Mouse (Mus musculus) kidney, postnatal 10 days (tissue): ENCODE data around the gene Macrod2.
A peak's percentile ranks its signal among the peaks of the same experiment; 100 is the strongest.

Experiments used
- DNase-seq: peaks from one replicate; pipeline ENCODE4 v3.0.0; 2021; ENCODE audit warnings: mixed read lengths

The Macrod2 gene

DNA sequence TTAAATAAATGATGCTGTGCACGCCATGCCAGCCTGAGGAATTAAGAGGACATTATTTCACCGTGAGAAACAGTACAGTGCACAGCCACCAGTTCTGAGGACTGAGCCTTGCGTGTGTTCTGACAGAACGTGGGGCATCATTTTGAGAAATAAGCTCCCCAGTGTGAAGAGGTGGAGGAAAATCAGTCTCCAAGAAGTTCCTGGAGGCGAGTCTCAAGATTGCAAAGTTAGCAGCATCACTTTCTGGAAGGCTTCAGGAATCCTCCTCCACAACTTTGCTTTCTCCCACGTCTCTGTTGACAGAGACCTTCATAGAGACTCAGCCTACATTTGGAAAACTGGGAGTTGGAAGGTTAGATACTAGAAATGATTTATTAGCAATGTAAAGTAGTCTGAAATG, 932.2 kb downstream of the Macrod2 start:
- DNase-seq, result no peak

DNA sequence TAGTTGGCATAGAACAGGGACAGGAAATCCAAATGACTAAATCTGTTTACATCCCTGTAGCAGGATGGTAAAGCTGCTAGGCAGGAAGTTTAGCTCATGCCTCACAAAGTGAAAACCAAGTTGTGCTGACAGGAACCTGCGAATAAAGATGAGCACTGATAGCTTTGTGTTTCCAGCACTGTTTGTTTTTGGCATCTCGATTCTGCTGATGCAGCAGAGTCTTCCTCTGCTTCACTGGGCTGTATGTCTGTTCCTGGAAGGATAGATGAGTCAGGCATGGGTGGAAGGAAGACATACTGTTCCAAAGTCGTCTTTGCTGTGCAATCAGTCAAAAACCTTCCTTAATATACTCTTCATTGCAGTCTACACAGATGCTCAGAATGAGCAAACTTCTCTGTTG, 942.6 kb downstream of the Macrod2 start:
- no peak for DNase-seq

DNA sequence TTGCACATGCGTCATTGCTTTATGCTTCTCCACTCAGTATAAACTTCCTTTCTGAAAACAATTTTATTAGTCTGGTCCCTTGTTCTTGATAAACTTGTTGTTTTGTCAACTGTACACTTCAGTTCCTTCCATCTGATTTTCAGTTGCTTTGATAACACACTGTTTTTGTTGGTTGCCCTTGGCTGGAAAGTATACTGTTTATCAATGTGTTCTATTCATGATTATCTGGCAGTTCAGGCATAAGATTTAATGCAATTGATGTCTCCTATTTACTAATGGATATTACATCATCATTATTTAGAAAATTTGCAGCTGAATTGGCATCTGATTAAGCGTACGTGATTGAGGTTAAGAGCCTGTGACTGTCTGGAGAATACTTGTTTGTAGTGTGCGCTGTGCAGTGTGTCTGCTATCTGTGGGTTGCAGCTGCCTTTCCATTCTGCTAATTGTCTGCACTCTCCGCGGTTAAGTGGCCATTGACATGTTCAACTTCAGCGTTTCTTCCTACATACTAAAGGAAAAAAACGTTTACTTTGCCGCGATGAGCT, 949.0 kb downstream of the Macrod2 start:
- no peak for DNase-seq

DNA sequence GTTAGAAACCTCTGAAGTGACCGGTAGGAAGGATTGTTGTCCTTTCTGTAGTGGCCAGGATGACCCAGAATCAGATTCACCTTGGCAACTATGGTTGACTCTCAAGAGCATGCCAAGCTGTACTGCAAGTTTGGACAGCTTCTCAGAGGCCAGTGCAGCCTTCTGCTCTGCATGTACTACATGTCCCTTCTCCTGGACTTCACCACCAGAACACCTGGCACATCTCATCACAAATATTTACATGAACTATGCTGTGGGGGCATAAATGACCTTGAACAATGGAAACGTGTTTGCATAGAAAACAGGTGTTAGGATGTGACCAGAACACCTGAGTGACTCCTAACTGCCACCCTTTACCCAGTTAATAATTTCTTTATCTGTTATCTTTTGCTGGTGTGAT, 957.5 kb downstream of the Macrod2 start:
- DNase-seq, result no peak

DNA sequence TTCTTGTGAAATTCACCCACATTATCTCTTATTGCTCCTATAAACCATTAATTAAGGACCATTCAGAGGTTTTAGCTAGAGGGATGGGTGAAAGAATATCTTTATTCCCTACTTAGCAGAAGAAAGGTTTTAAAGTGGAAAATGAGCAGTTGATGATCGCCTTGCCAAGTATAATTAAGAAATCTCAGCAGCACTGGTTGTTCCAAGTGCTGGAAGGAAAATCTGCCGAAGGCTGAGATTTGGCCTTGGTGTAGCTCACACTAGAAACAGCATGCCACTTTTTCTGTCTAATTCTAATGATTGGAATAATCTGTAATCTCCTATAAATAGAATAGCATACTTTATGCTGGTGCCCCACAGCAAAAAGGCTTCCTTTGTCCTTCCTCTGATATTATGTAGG, 993.5 kb downstream of the Macrod2 start:
- no peak for DNase-seq

DNA sequence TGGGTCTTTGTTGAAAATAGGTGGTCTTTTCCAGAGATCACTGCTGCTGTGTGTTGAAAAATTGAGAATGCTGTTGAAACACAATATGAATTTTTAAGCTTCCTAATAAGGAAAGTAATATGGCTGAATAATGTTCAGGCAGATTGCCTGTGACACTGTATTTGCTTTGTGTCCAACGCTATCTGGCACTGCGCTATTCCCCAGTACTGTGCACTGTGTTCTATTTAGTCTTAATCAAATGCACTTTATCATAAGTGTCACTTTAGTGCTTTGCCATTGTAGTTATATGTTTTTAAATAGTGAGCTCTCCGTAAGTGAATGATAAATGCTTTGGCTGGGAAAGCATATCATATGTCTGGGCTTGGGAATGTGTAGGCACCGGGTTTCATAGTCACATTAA, 996.1 kb downstream of the Macrod2 start:
- DNase-seq, result no peak

DNA sequence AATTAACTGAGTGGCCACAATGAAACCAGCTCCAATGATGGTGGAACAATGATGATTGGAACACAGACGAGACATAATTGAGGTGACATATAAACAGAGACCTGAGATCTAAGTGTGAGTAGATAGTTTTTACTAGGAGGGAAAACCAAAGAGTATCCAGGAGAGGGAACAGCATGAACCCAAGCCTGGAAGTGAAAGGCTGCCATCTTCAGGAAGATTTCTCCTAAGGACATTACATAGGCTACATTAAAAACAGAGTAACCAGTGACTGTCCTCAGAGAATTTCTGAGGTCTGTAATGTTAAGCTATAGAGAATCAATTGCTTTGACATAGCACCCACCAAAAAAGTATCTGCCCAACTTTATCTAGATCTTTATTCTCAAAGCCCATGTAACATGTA, 999.7 kb downstream of the Macrod2 start:
- peak; percentile 23 for DNase-seq

DNA sequence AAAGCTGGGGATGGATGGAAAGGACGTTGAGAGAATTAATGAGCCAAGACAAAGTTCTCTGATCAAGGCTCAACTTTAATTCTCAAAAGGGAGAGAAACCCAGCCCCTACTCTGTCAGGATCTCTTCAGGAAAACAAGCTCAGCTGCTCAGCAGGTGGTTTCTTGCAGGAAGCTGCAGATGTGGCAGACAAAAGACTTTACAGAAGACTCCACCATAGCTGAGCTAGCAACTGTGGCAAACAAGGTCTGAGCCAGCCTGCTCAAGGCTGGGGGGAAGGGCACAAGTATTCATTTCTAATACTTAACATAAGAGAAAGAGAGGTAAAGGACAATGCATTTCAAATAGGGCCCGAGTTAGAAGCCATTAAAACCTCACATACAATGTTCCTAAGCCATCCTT, 1013.7 kb downstream of the Macrod2 start:
- no peak for DNase-seq

DNA sequence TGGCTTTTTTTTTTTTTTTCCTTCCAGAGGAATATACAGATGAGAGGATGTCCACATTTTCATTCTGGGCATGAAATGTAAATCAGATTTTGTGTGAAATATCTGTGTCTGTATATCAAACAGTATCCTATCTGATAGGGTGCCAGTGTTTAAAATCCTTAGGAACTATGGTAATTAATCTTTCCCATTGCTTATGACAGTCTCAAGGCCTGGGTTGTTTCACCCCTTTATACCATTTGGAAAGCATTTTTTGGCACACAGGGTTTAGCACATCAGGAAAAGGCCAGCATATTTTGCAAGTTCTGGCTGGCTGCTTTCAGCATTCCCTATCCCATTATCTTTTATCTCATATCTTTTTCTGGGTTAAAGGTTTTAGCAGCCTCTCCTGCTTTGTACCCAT, 1021.3 kb downstream of the Macrod2 start:
- DNase-seq, result no peak

DNA sequence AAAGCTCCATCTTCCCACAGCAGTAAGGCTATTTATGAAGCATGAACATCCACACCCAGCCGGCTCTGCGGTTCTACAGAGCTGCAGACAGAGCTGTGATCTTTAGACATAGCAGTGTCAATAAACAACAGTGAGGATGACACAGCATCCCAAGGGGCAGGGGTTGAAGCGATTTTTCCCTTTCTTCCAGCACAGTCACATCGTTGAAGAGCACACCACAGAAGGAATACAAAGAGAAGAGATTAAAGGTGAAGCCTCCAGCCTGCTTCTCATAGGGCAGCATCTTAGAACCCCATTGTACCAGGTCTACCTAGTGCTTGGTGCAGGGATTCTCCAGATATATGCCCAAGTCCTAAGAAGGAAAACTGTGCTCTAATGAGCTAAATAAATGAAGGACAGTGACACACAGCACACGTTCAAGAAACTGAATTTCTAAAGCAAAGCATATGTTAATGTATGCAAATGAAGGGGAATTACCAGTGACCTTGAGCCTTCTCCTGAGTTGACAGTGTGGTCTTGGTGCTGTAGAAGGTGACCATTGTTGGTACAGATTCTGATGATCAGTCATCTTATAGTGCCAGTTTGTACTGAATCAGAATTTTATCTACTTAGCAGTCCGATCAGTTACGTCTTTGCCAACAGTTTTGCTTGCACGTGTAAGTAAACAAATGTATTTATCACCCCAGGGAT, 1021.9 kb downstream of the Macrod2 start:
- DNase-seq, result no peak

DNA sequence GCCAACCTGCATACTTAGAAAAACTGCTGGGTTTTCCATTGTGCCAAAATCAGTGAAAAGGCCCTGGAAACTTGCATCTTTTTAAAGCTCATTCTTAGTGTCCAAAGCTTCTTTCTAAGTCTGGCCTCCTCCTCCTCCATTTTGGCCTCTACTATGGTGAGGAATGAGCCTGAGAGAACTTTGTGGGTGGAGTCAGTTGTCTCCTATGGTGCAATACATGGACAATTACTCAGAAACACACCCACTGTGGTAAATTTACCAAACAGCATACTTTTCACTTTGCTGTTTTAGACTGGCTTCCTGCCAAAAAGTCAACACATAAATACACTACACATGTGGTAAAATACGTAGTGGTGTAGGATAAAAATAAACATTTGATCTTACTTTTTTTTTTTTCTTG, 1024.7 kb downstream of the Macrod2 start:
- DNase-seq, result no peak

DNA sequence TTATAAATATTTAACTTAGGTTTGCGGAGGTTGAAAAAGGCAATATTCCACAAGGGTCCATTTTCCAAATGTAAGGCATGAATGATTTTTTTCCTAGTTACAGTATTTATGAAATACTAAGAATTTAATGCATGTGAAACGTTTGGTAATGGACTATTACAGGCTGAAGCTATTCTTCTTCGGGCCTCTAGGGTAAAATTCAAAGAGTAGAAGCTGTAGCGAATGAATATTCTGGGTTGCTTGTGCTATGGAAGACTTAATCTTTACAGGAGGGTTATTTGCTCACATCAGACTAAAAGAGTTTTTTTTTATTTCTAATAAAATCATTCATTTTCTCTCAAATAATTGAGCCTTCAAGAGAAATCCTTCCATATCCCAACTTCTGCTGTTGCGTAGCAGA, 1039.0 kb downstream of the Macrod2 start:
- DNase-seq, result no peak

DNA sequence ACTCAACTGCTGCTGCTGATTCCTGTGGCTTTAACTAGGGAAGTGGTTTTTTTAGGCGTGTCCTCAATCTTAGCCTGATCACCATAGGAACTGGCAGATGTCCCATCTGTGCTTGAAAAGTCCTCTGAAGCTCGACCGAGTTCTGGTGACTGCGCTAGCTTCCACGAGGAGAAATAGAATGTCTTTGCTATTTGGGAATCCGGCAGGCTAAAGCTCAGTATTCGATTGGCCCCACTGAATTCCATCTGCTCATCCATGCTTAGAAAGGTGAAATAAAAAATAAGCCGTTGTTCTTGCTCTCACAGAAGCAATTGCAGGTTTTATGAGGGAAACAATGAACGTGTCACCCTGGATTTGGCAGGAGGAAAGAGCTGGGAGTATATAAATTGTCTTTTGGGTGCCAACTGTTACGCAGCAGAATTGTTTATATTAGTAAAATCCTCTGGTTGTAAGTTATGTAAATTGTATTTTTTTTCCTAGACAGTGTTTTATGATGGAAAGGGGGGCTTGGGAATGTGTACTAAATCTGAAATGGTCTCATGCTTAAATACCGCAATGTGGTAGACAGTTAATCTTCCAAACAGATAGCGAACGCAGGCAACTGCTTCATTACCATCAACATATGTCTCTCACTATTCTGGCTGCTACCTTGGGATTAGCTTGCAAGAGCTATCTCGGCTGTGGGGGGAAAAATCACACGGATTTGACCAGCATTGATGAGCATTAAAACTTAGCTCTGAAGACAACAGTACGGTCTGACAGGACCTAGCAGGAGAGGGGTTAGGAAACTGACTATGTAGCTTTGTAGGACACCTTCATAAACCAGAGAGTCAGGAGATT, 1039.8 kb downstream of the Macrod2 start:
- DNase-seq, result peak; percentile 33

DNA sequence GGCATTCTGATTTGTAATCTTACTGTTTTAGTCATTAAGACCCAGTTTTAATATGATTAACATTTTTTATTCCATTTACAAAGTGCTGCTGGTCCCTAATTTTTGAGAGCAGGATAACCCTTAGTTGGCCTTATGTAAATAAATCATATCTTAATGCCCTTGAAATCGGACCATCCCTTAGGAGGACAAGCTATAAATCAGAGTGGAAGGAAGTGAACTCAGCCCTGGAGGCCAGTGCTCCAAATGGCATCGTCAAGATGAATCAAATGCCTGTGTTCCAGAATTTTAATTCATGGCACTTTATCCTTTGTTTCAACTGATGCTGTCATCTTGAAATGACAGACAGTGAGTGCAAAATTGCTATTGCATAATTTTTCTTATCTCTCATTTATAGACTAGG, 1046.8 kb downstream of the Macrod2 start:
- no peak for DNase-seq

DNA sequence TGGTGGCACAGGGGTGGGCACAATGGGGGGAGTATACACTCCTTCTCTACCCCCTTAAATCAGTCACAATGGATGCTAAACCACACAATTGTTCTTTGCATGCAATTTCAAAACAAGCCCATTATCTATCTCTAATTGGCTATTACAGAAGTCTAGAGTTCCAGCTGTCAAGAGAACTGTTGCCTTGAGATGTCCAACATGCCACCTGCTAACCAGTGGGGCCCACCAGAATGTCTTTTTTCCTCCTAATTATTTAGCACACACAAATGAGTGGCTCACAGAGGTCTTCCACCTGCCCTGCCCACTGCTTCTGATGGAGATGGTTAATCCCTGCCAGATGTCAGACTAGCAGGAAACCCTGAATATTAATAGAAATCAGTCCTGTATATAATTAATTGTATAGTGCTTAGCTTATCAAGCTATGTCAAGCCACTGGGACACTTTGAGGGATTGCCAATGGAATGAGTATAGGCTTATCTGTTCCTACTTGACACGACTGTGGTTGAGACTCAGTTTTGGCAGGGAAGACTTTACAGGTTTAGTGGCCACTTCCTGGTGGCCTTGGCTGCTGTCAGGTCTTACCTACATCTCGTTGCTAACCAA, 1054.1 kb downstream of the Macrod2 start:
- no peak for DNase-seq

DNA sequence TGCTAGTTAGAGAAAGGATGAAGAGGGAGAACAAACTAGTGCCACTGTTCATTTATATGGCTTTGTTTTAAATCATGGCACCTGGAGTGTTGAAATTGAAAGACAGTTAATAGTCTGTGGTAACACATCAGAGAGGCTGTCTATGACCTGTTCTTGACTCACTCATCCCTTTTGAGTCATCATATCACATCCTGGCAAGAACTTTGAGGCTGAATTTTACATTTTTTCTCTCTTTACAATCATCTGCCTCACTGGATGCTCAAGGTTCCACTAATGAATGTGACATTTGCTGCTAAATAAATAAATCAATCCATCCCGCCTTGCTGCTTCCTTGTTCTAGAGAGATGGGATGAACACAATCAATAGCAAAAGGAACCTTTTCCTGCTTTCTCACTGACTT, 1068.8 kb downstream of the Macrod2 start:
- DNase-seq, result no peak

DNA sequence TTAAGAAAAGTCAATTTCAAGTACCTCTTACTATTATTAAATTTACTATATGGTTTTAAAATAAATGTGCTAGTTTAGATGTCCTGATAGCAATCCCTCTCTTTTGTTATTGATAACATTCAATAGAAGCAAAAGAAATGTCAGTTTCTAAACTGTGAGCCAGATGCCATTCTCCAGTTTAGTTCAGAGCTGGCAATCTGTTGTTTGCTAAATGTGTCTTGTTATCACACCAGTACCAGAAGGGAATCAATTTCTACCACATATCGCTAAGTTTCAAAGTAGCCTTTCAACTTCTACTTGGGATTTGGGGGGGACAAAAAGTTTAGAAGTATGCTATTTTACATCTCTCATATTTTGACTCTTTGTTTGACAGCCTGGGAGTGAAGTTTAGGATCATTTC, 1077.7 kb downstream of the Macrod2 start:
- no peak for DNase-seq

DNA sequence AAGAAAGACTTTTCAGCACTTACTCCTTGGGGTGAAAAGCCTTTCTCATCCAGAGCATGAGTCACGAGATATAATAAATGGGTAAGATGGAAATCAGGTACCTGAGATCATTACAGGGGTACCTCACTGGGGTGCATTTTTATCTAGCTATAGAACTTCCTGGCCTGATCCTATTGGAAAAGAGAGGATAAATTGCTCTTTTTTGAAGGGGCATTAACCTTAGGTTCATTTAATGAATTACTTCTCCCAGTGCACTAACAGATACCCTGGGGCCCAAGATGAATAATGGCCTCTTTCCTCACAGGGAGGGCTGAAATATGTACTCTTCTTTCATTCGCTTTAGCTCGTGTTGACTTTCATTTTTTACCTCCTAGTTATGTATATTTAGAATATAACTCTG, 1082.5 kb downstream of the Macrod2 start:
- DNase-seq, result no peak

DNA sequence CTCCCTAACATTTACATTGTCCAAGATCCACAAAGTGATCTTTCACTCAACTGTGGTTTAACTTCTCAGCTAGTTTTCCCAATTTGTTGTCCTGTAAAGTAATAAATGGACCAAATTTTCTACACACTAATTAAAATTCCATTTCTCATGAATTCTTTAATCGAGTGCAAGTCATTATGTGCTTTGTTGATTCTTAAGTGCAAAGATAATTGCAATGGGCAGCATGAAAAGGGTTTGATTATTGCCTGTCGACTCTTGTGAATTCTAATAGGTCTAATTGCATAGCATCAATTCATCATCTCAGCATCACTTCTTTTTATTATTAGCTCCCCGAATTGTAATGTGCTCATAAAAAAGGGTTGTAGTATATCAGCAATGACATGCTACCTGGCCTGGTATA, 1095.4 kb downstream of the Macrod2 start:
- DNase-seq, result no peak

DNA sequence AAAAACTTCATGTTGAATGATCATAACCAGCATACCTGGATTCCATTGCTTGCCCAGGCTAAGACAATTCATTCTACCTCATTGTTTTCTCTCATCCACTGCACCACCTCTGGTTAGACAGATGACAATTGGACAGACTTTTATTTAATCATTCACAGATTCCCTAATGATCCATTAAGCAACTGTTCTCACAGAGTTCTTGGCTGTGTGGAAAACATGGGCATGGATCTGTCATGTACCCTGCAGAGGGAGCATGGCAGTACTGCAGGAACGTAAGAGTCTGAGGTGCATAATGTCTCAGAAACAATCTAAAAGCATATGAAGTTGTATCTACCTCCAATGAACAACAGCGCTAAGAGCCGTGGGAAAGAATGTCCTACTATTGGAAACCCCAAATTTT, 1110.3 kb downstream of the Macrod2 start:
- no peak for DNase-seq

DNA sequence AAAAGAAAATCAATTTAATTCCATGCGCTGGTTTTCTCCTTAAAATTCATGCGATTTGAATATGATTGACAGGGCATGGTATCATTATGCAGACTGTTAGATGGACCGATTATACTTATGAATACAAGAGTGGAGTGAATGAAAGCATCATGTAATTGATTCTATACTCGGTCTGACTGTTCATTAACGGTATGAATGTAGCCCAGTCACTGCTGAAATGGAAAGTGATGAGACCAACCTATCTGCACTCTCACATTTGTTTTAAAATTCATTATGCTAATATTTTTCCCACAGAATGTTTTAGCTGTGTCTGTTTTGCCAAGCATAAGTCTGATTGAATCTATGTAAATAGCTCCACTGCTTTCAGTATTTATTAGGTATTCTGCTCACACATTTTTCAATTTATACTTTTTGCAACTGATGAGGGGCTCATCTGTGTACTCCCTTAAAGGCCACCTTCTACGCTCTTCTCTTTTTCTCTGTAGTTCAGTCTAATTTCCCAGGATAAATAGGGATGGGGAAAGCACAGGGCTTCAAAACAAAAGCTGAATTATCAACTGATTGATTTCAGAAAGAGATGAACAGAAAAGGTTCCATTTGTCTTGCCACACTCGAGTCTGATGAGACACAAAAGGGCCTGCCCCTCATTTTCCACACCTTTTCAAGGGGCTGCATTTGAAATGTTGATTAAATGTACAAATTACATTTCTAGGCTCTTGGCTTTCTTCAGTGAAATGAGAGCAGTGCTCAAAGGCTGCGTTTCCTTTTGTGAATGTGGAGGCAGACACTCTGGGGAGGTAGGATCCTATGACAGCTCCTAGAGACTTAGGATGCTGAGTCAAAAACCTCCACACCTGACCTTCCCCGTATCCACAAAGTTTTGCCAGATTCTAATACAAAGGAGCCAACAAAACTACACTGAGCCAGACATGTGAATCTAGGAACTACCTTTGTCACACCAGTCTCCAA, 1113.1 kb downstream of the Macrod2 start:
- DNase-seq, result no peak

DNA sequence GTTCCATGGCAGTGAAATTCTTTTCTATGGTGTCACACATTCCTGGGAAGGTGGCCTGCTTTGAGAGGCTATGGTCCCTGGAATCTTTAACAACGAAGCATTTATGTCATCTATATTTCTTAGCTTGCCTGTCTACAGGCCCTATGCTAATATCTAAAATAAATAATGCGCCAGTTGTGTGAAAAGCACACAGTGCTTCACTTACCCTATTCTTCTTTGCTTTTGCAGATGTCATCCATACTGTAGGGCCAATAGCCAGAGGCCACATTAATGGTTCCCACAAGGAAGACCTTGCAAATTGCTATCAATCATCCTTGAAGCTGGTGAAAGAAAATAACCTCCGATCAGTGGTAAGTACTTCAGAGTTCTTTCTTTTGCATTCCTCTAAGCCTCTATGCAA, 1119.9 kb downstream of the Macrod2 start:
- no peak for DNase-seq

DNA sequence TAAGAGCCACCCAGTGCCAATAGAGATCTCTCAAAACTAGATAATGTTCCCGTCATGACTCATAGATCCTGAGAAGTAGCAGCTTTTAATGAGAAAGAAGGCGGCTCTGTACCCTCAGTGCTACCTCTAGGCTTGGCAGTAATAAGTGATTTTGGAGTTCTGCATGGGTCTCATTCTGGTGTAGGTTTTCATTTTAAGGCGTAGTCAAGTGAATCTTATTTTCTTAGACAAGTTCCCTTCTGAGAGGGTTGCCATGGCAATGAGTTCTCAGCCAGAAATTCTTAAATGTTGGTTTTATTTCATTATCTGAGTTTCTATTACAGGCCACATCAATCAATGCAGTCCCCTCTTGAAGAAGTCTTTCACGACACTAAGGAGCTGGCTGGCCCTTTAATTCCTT, 1127.0 kb downstream of the Macrod2 start:
- DNase-seq, result no peak
